Mouse (Mus musculus): Measurements from ENCODE around the gene Sgip1.

The Sgip1 gene

DNA sequence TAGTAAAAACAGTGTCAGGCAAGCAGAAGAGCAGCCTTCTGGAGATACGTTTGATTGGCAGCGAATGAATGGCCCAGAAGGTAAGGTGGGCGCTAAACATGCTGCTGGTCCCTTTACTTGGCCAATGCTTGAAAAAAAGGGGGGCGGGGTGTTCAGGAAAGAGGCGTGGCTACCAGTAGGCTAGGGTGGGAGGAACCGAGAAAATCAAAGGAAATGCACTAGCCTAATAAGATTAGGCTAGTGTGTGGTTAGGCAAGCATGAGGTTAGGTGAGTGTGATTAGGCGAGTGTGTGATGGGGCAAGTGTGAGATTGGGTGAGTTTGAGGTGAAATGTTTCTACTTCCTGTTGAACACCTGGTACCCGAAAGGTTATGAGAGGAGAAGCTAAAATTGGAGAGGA, at the start of gene Sgip1:
TSS of gene Sgip1 (plus strand) at position 11 of the 400 bp plus-strand sequence.
- no peak for DNase-seq (ENCODE audit: low read depth in 2 of 2, low spot score in 2 of 2)

DNA sequence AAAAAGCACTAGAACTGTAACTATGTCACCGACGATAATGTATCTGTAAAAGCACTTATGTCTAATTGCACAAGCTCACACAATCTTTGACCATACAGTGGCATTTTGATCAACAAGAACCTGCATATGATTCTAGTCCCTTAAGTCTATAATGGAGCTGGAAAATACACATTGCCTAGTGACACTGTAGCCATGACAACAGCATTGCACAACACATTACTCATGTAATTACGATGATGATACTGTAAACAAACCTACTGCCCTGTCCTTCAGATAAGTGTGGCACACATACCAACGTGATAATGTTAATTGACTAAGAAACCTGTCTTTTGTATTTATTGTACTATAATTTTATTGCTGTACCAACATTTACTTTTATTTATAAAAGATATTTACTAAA, 49.7 kb upstream of the Sgip1 start:
- DNase-seq (ENCODE audit: low read depth in 2 of 2, low spot score in 2 of 2), result no peak

DNA sequence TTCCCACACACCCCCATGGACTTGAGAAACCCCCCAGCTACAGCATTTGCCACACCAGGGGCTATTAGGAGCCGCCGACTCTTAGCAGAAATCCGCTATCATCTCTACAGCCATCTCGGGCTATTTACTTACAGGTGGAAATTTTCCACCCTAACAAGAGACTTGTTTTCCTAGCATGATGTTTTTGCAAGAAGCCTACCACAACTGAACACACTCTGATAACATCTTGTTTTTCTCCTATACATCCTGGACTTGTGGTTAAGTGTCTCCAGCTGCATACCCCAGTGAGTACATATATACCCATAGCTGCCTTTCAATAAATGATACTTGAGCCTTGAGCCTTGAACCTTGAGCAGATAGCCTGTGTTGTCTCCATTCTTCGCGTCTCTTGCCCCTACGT, 43.1 kb upstream of the Sgip1 start:
- DNase-seq (ENCODE audit: low read depth in 2 of 2, low spot score in 2 of 2), result no peak

DNA sequence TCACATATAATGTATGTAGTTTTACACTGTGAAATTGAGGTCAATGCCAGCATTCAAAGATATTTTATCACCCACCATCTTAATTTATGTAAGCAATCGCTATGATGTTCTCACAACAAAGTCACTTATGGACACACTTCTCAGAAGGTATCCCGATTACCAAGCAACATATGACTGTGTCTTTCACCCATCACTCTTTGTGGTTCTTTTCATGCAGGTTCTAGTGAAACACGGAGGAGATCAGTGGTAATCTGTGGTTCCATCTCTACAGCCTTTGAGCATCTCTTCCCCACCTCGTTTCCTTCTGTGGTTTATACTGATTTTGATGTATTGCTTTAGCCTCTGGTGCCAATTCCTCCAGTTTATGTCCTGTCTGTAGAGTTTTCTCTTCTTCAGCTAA, 29.4 kb upstream of the Sgip1 start:
- DNase-seq (ENCODE audit: low read depth in 2 of 2, low spot score in 2 of 2), result peak in 1 of 2 experiments; percentile 11

DNA sequence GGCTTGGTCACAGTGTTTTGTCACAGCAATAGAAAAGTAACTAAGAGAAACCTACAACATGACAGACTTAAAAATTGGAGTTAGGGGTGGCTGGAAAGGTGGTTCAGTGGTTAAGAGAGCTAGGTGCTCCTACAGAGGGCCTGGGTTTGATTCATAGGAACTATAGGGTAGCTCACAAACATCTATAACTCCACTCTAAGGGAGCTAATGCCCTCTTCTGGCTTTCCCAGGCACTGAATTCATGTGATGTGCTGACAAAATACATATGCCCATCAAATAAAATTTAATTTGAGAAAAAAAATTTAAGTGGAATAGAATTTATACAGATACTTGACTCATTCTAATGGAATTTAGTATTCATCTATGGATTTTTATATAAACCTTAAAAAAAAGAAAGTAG, 25.6 kb upstream of the Sgip1 start:
- no peak for DNase-seq (ENCODE audit: low read depth in 2 of 2, low spot score in 2 of 2)

DNA sequence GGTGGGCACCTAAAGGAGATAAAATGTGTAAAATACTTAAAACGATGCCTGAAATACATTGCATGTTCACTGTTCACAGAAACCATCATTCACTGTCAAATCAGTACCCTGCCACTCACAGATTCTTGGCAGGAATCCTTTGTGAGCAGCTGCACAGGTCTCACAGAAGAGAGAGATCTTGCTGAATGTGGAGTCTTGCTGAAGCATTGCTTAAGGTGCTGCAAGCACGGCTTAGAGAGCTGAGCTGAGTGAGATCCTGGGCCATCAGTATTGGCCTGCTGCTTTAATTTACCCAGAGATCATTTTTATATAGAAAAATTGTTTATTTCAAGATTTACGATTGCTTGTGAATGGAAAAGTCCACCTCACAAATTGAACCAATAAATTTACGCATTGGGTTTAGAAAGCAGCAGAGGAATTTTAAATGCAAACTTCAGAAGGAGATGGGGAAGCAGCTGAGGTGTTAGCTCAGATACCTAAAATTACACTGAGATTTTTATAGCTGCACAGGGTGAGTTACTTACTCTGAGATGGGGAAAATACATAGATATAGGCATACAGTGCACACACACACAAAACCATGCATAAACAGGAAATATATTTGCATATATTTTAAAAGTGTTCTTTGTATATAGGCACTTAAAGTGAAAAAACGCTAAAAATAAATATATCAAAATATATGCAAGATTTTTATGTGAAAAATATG, 23.8 kb upstream of the Sgip1 start:
- no peak for DNase-seq (ENCODE audit: low read depth in 2 of 2, low spot score in 2 of 2)

DNA sequence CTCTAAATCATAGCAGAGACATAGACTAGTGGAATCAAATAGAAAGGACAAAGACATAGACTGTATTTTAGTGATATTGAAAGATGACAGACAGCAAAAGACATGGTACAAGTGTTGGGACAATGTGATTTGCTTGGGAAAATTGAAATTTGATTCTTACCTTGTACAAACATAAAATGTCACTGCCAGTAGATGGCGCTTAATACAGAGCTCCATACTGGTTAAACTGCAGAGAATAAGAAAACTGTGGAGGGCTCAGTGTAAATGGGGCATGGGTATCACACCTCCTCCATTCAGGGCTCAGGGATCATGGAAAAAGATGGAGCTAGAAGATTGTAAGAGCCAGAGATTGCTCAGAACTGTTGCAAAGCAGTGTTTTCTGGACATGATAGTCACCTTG, 21.6 kb upstream of the Sgip1 start:
- DNase-seq (ENCODE audit: low read depth in 2 of 2, low spot score in 2 of 2), result no peak

DNA sequence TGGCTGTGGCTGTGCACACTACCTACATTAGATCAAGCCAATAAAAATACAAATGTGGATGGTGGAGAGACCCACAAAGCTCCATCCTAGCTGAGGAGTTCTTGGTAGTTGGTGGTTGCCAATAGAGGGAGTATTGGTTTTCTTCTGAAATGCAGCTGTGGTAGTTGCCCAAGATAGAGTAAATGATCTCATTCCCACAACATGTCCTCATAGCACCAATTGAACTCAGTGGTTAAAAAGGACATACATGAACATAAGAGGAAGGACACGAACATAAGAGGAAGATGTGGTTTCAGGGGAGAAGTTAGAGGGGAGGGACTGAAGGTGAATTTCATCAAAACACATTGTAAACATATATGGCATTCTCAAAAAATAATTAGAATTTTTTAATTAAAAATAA, 21.1 kb upstream of the Sgip1 start:
- no peak for DNase-seq (ENCODE audit: low read depth in 2 of 2, low spot score in 2 of 2)

DNA sequence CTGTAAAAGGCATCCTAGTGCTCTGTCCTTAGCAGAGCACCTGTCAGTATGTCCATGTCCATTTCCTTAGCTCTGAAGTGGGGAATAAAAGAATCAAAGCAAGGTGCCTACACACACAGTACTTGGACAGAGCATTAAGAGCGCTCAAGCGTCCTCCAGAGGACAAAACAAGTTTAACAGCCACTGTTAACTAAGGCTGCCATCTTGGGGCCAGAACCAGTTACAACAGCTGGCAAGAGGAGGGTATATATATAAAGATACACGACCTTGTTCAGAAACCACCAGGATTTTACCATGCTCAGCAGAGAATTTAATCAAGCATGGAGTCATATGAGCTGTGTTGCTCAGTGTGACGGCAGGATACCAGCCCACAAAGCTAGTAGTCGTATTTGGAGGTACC, 16.7 kb upstream of the Sgip1 start:
- DNase-seq (ENCODE audit: low read depth in 2 of 2, low spot score in 2 of 2), result no peak

DNA sequence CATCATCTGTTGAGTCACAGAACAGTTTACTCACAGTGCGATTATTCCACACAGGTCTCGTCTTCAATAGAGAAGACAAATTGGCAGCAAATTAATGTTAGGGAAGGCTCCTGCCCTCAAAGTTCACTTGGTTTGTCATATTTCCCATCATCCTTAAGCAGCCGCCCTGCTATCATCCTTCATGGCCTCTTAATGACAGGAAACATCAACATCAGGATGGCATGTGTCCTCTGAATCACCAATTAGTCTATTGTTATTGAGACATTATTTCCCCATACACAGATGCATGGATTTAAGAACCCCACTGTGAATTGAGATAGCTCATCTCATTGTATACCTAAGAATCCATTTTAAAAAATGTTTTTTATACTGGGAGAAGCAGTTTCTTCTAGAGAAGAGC, 10.1 kb upstream of the Sgip1 start:
- no peak for DNase-seq (ENCODE audit: low read depth in 2 of 2, low spot score in 2 of 2)

DNA sequence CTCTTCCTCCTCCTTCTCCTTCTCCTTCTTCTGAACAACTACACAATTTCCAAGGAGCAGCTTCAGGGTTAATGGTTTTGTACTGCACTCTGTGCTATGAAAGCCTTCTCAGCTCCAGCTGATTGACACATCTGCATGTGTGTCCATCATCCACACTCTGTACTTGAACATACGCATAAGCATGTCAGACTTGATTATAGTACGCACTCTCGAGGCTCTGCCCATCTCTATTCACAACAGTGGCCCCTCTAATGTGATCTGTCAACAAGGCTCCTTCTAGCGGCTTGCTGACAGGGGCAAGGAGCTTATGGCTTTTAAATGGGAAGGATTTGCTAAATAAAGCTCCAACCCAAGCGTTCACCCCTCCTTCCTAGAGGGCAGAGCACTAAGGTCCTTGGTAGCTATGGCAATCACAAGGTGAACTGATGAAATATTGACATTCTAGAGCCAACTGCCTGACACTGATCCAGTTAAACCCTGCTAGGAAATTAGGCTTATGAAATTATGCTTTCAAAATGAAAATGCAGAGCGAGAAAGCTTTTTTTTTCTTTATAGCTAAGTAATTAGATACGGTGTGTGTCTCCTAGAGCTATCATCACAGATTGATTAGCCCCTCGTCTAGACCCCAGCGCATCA, 7.0 kb upstream of the Sgip1 start:
- DNase-seq (ENCODE audit: low read depth in 2 of 2, low spot score in 2 of 2), result no peak

DNA sequence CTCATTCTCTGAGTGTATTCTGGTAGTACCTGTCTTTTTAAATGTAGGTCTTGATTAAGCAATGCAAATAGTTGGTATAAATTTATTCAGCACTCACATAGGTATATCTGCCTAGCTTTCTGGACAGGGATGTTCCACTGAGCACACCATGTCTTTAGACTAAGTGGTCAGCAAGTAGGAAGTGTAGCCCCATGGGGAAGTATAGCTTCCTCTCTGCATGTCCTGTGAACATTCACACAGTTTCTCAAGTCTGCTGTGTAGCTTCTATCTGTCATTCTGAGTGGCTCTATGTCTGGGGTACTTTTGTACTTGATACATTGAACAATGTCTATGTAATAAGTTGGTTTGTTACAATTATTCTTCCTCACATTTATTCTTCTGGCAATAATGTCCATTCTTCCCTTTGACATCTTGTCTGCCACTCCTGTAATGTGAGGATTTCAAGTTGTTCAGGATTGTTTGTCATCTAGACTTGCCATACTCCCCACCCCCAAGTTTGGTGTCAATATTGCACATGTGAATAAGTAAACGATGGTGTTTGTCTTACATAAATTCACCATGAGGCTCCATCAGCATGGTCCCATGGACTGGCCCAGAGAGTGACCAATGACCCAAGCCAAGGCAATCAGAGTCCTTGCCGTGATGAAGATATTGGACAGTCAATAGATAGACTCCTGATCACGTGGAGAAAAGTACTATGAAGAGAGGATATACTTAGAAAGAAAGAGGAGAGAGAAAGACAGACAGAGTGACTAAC, 12.4 kb downstream of the Sgip1 start:
- no peak for DNase-seq (ENCODE audit: low read depth in 2 of 2, low spot score in 2 of 2)

DNA sequence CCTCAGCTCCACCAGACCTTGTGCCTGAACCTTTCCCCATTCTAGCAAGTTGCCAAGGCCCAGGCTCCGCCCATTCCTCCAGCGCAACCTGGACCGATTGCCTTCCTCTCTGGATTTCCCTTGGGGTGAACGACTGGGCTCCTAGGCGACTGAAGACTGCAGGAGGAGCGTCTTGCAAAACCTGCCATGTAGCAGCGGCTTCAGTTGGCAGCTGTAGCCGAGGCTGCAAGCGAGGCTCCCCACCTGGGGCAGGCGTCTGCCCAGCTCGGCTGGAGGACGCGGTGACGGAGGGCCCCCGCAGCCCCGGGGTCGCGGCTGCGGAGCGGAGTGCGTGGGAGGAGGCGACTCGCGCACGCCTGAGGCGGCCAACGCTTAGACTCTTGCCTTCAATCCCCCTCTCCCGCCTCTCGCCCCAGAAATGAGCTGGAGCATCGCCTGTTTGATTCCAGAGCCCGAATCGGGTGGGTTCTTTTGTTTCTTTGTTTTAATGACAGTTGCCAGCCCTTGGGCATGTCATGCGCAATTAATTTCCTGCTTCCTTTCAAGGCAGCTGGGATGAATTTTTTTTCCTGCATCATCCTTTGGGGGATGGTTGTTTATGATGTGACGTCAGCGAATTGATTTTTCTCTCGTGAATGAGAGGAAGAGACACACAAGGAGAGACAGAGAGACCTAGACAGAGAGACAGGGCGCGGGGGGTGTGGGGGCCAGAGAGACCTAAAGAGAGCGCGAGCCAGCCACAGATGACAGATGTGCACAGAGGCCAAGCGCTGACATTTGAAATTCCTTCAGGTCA, 18.2 kb downstream of the Sgip1 start:
- DNase-seq (ENCODE audit: low read depth in 2 of 2, low spot score in 2 of 2), result no peak

DNA sequence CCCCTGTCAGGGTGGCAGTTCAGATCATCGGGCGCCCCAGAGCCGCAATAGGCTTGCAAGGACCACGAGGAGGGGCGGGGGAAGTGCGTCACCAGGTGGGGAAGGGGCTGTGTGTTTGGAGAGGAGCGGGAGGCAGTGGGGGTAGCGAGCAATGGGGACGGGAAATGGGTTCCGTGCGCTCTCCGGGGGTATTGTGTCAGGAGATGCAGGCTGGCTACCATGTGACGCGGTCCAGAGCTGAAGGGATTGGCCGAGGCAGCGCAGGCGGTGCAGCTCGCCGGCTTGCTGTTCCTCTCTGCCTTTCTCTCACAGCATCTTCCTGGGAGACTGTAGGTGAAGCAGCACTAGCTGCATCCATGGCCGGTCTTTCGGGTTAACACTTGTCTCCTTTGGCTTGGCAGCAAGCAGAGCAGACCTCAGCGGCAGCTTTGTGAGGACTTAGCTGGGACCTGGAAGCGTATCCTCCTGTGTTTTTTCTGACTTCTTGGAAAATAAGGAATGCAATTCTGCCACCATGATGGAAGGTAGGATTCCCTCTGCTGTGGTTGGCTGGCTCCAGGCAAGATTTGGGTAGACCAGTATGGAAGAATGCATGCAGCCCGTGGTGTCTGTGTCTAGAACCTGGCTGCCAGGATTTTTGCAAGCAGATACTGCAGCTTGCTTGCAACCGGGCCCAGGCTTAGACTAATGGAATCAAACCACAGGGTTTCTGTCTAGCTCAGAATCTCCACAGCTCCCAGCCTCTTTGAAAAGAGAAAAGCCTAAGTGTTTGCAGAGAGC, 19.1 kb downstream of the Sgip1 start:
- DNase-seq (ENCODE audit: low read depth in 2 of 2, low spot score in 2 of 2), result no peak

DNA sequence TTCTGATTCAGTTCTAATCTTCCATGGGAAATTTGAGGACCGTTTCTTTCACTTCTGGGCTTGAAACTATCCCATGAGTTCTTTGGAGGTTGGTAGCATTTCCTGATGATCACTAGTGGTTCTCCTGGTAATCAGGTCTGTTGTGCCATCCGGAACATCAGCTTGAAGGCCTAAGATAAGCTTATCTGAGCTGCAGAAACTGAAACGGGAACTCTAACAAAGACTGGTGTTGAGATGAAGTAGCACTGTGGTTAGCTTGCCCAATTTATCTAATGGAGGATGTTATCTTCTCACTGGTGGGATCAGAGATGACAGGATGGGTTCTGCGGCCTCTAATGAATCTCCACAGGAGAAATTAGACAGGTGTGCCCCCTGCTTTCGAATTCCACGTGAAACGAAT, 21.0 kb downstream of the Sgip1 start:
- no peak for DNase-seq (ENCODE audit: low read depth in 2 of 2, low spot score in 2 of 2)

DNA sequence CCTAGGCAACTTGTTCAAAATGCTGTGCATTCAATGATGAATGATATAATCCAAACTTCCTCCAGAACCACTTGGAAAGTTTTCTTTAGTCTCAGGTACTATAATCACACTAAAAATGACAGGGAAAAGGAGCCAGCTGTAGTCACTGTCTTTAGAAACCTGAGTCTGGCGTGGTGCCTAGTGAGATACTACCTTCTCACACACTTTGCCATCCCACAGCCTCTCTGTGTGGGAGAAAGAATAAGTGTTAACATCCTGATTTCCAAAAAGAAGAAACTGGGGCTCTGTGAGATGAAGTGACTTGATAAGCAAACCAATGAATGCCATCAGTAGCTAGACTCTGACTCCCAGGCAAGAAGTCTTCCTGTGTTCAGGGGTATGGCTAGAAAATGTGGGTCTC, 28.0 kb downstream of the Sgip1 start:
- no peak for DNase-seq (ENCODE audit: low read depth in 2 of 2, low spot score in 2 of 2)

DNA sequence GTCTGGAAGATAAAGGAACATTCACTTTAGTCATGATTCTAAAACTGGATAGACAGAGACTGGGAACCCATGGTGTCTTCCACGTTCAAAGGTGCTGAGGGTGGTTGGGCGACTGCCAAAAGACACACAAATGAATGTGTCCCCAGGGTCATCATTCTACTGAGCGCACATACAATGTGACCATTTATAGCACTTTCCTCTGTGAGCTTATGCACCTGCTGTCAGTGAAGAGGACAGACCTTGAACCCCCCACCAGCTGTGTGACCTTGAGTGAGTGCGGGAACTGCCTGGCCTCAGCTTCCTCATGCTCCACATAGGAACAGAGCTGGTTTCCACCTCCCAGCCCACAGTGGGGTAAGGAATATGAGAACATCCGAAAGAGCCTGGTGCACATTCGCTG, 28.8 kb downstream of the Sgip1 start:
- DNase-seq (ENCODE audit: low read depth in 2 of 2, low spot score in 2 of 2), result no peak

DNA sequence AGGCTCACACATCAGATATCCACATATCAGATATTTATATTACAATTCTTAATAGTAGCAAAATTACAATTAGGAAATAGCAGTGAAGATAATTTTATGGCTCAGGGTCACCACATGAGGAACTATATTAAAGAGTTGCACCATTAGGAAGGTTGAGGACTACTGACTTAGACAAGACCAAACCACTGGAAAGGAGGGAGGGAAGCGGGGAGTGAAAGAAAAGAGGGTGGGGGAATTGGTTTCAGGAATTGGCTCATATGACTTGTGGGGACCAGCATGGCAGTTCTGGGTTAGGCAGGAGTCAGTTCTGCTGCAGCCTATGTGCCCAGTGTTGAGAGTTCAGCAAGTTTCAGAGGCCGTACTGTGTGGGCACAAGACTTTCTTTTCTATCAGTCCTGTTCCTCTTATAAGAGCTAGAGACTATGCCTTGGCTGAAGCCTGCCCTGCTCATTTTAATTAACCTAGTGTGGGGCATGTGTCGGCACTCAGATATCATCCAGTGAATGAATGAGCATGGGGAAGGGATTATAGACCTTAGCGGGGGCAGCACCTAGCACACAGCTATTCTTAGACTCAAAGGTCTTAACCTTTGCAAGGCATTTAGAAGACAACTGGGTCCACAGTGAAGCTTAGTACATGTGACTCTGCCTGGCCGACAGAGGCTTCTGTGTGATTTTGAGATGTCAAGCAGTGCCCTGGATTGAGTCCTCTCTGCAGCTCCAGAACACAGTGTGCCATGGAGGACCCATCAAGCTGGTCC, 30.7 kb downstream of the Sgip1 start:
- no peak for DNase-seq (ENCODE audit: low read depth in 2 of 2, low spot score in 2 of 2)

DNA sequence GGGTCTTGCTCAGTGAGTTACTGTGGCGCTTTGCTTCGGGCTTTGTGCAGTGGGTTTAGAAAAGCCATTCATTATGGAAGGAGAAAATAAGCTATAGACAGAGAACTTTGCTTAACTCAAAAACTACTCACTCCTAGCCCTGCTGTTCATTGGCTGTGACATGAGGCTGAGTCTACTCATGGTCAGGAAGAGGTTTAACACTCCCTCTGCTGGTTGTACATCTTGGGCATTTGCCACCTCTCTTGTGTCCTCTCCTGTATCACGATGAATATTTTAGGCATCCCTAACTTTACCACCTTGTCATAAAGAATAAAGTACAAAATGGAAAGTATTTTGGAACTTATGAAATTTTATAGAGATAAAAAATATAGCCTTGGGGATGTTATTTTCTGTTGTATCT, 32.1 kb downstream of the Sgip1 start:
- DNase-seq (ENCODE audit: low read depth in 2 of 2, low spot score in 2 of 2), result no peak

DNA sequence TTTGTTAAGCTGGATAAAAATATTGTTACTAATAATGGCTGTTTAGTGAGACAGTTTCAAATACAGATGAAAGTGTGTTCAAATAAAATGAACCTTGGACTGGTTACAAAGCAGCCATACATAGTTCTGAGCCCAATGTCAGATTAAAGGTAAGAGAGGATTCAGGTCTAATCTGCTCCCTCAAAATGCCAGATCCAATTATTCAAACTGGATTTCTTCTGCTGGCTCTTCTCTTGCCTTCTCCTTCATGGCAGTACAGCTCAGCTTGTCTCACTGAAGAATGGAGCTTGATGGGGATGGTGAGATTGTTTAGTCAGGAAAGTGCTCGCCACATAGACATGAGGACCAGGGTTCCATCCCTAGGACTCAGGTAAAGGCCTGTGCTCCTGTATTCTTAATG, 32.7 kb downstream of the Sgip1 start:
- DNase-seq (ENCODE audit: low read depth in 2 of 2, low spot score in 2 of 2), result no peak

Data from CD8-positive naive resting alpha-beta T cell, adult 2 months (primary cell).